Mouse (Mus musculus) heart, adult 2 months (tissue): Measurements from ENCODE around the gene Prkag2. TPM values are rescaled to one million over a fixed set of nuclear protein-coding genes. Genes with fewer than 3 reads are reported as not detected.
A peak's percentile ranks its signal among the peaks of the same experiment; 100 is the strongest.

ENCODE experiments used
- DNase-seq, 2 experiments: peaks; one replicate each; pipeline ENCODE4 v3.0.0; 2021
- H3K27ac ChIP-seq: fragments of 200-600 bp; 2 replicates; pipeline ENCODE4 v1.8.1; 2022
- H3K27me3 ChIP-seq: fragments of 200-500 bp; 2 replicates; pipeline ENCODE4 v1.6.1; 2012; ENCODE audit warnings: mild to moderate bottlenecking, low read length, inconsistent platforms, mixed read lengths; ENCODE audit not compliant: control insufficient read depth, insufficient read depth
- H3K36me3 ChIP-seq: fragments of 200-500 bp; 2 replicates; pipeline ENCODE4 v1.6.1; 2012; ENCODE audit warnings: low read length, inconsistent platforms; ENCODE audit not compliant: control insufficient read depth, insufficient read depth
- H3K4me1 ChIP-seq: fragments of 200-500 bp; 2 replicates; pipeline ENCODE4 v1.6.1; 2011; ENCODE audit warnings: low read length; ENCODE audit not compliant: control insufficient read depth, insufficient read depth
- H3K4me3 ChIP-seq: fragments of 200-600 bp; 2 replicates; pipeline ENCODE4 v1.8.1; 2022
- H3K79me2 ChIP-seq: fragments of 200-500 bp; replicated peaks from 2 replicates; pipeline ENCODE4 v1.6.1; 2012; ENCODE audit warnings: mild to moderate bottlenecking, inconsistent platforms, low read length, moderate library complexity, mixed read lengths; ENCODE audit not compliant: control insufficient read depth, insufficient read depth
- H3K9ac ChIP-seq: fragments of 200-500 bp; 2 replicates; pipeline ENCODE4 v1.6.1; 2012; ENCODE audit warnings: low read depth, mild to moderate bottlenecking, control low read depth, inconsistent platforms, low read length, mixed read lengths
- CTCF ChIP-seq: fragments of 200-600 bp; IDR thresholded peaks from 2 replicates; pipeline ENCODE4 v1.8.1; 2022; ENCODE audit warnings: antibody characterized with exemption, mild to moderate bottlenecking, moderate library complexity
- EP300 ChIP-seq: fragments of 200-500 bp; IDR thresholded peaks from 2 replicates; pipeline ENCODE4 v1.6.1; 2011; ENCODE audit warnings: low read depth, low read length, control low read depth; ENCODE audit not compliant: insufficient read depth
- POLR2A ChIP-seq: fragments of 200-500 bp; IDR thresholded peaks from 2 replicates; pipeline ENCODE4 v1.6.1; 2011; ENCODE audit warnings: mild to moderate bottlenecking, low read depth, low read length, control low read depth; ENCODE audit not compliant: insufficient read depth
- WGBS: fragments of 180-500 bp; shearing (Covaris S2); methylation state at CpG from one replicate; pipeline ENCODE4 v1.1.7; 2018; 5-methylcytosine and 5-hydroxymethylcytosine counted together
- intact Hi-C: fragments of 180-260 bp; cut with DNase I; formaldehyde crosslinking; loops from one replicate; pipeline ENCODE4 v1.15.1; 2025
- polyA plus RNA-seq: library from polyadenylated mRNA; depleted of rRNA; stranded (reverse); fragments of >200 nt; gene quantifications from 2 replicates; pipeline ENCODE4 v1.2.3, GENCODE M21; 2012
- total RNA-seq, 2 experiments: library from RNA; stranded (reverse); gene quantifications; 2 replicates each; pipeline ENCODE4 v1.2.3; 2021

Gene Prkag2
- total and polyA plus RNA-seq, 3 experiments: 23.9 to 25.9 (median 25.2) TPM

GRCm38 (mm10) chr5:24933760-24934159 lies 166.7 kb downstream of the Prkag2 start:
- no peak for DNase-seq
- Histone ChIP-seq H3K4me3 (no peak overlapping the region), H3K4me1 (peaks cover 2% of the 10 kb centered on the region), H3K9ac (no peak overlapping the region), H3K36me3 (no peaks in the 10 kb centered on the region), H3K79me2 (no peaks in the 10 kb centered on the region), H3K27me3 (no peaks in the 10 kb centered on the region), H3K27ac (no peak overlapping the region)
- TF ChIP-seq POLR2A: no peak
- peak; percentile 42 for TF ChIP-seq CTCF
- 97% methylated on average over 1 of the region's 1 CpGs for WGBS
- intact Hi-C loops: no loop called here

- H3K27ac ChIP-seq: no peak overlapping the region
- intact Hi-C loops: no loop called here
- no peaks in the 10 kb centered on the region; the same call in 1 of the 2 replicates for H3K4me1 ChIP-seq
- no peaks in the 10 kb centered on the region for H3K79me2 ChIP-seq
- no peak for DNase-seq
- no peaks in the 10 kb centered on the region for H3K36me3 ChIP-seq
- H3K4me3 ChIP-seq: no peak overlapping the region
- TF ChIP-seq CTCF (no peak), EP300 (no peak), POLR2A (no peak)
- no peak overlapping the region for H3K9ac ChIP-seq
- 85% methylated on average over 10 of the region's 10 CpGs for WGBS
- no peaks in the 10 kb centered on the region for H3K27me3 ChIP-seq
Measured at GRCm38 (mm10) chr5:24931578-24932185, 168.8 kb downstream of the Prkag2 start.

GRCm38 (mm10) chr5:24930831-24931577 lies 169.4 kb downstream of the Prkag2 start:
- intact Hi-C loops: no loop called here
- H3K9ac ChIP-seq: no peak overlapping the region
- 89% methylated on average over 8 of the region's 8 CpGs for WGBS
- H3K4me3 ChIP-seq: no peak overlapping the region
- no peaks in the 10 kb centered on the region for H3K79me2 ChIP-seq
- TF ChIP-seq POLR2A (no peak), CTCF (no peak), EP300 (no peak)
- no peaks in the 10 kb centered on the region for H3K27me3 ChIP-seq
- H3K27ac ChIP-seq: no peak overlapping the region
- DNase-seq: no peak
- H3K36me3 ChIP-seq: no peaks in the 10 kb centered on the region
- no peaks in the 10 kb centered on the region for H3K4me1 ChIP-seq

GRCm38 (mm10) chr5:24928816-24929215 lies 171.6 kb downstream of the Prkag2 start:
- no peak overlapping the region for H3K4me3 ChIP-seq
- H3K36me3 ChIP-seq: no peaks in the 10 kb centered on the region
- WGBS: 95% methylated on average over 4 of the region's 4 CpGs
- no peaks in the 10 kb centered on the region for H3K27me3 ChIP-seq
- no peak overlapping the region for H3K27ac ChIP-seq
- H3K4me1 ChIP-seq: no peaks in the 10 kb centered on the region
- no peak for DNase-seq
- H3K79me2 ChIP-seq: no peaks in the 10 kb centered on the region
- TF ChIP-seq EP300 (no peak), CTCF (no peak), POLR2A (no peak)
- H3K9ac ChIP-seq: no peak overlapping the region
- intact Hi-C loops: no loop called here

- no peak overlapping the region for H3K4me3 ChIP-seq
- WGBS: 35% methylated on average over 8 of the region's 8 CpGs
- no peak overlapping the region for H3K27ac ChIP-seq
- H3K9ac ChIP-seq: no peak overlapping the region
- H3K27me3 ChIP-seq: no peaks in the 10 kb centered on the region
- intact Hi-C loops: no loop called here
- no peak for TF ChIP-seq POLR2A
- no peak for TF ChIP-seq EP300
- TF ChIP-seq CTCF: no peak
- H3K4me1 ChIP-seq: no peaks in the 10 kb centered on the region
- no peak for DNase-seq
- H3K79me2 ChIP-seq: no peaks in the 10 kb centered on the region
- no peaks in the 10 kb centered on the region for H3K36me3 ChIP-seq
Measured at GRCm38 (mm10) chr5:24927706-24928105, 172.7 kb downstream of the Prkag2 start.

GRCm38 (mm10) chr5:24919155-24919554 lies 181.3 kb downstream of the Prkag2 start:
- Histone ChIP-seq H3K27ac (no peak overlapping the region), H3K9ac (no peak overlapping the region), H3K4me3 (no peak overlapping the region), H3K27me3 (no peaks in the 10 kb centered on the region), H3K79me2 (no peaks in the 10 kb centered on the region), H3K36me3 (no peaks in the 10 kb centered on the region), H3K4me1 (no peaks in the 10 kb centered on the region)
- TF ChIP-seq CTCF (no peak), EP300 (no peak), POLR2A (no peak)
- WGBS: 48% methylated on average over 1 of the region's 1 CpGs
- intact Hi-C loops: no loop called here
- no peak for DNase-seq
